Mouse (Mus musculus) liver, embryonic 14.5 days (tissue): ENCODE results near the gene Rbm47.

Experiments used
- CTCF ChIP-seq: IDR thresholded peaks from 2 replicates; pipeline ENCODE4 v1.5.1; 2016; ENCODE audit warnings: antibody characterized with exemption, low read depth, control low read depth
- EP300 ChIP-seq: IDR thresholded peaks from 2 replicates; pipeline ENCODE4 v1.6.1; 2016; ENCODE audit warnings: antibody characterized with exemption, low read depth

DNA sequence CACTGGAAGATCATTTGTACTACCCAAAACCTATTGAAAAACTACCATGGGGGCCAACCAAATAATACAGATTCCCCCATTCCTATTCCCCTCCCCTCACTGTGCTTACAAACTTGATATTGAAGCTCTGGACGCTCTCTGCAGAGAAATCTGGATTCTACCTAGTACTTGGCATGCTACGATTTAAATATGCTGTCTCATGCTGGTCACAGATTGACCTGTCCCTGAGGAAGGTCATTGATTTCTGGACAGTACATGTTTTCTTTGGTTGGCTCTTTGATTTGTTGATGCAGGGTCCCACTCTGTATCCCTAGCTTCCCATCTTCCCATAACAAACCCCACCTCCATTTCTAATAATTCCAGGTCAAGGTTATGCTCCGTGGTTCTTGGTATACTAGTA lies 88.4 kb downstream of the Rbm47 start:
- TF ChIP-seq EP300 = no peak
- no peak for TF ChIP-seq CTCF
